In the genomic region with DNA sequence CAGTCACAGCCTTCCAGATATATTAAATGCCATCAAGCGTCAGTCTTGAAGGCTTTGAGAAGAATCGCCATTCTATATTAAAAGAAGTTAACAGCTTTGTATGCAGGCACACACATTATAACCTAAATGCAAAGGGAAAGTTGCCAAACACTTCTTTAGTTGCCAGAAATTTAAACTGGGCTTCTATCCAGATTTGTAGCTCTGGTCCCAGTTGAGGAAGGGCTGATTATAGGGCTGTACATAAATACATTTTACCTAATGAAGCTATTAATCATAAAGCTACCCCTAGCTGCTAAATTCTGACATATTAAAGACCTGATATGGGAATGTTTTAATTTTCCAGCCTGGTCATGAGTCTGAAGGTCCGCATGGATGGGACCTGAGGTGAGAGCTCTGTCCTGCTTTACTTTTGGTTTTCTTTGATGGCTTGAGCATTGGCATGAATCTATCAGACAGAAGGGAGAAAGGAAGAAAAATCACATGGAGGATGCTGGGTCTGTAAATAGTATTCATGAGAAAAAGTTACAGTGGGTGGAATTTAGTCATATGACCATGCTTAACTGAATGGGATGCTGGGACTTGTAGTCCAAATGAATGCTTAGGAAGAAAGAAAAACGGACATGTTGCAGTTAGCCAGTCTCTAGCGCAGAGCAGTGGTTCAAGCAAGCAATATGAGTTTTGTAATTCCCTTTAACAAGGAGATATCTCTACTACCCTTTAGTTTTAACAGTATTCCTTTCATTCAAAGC, we compare ENCODE assay signal across 19 mouse cellular contexts.
DNase-seq lines count a peak whose midpoint lies in the region; ATAC-seq and TF ChIP-seq lines count a peak whose summit lies in the region.
"Had no signal": no experiment of that assay in that cellular context is flagged by ENCODE, and none has a peak within 500 bp of the region (broad histone marks: within the 10 kb centered on the region; RNA-seq: fewer than 3 reads in every experiment).

No protein-coding gene starts in this region.

- no peak overlapping the region for H3K4me2 ChIP-seq in hindbrain, embryonic 13.5 days
- no peak overlapping the region for H3K4me2 ChIP-seq in neural tube, embryonic 15.5 days
- H3K4me2 ChIP-seq: heart, embryonic 12.5 days; liver, embryonic 15.5 days; midbrain, embryonic 13.5 days; neural tube, embryonic 12.5 days; stomach, embryonic 15.5 days had no signal

- peak; percentile 24 for DNase-seq in embryo, embryonic 10.5 days (ENCODE audit: low spot score)
- DNase-seq in embryo, embryonic 11 days: no peak
- no peak for DNase-seq in hindbrain, embryonic 10.5 days (ENCODE audit: low spot score)
- DNase-seq in neural tube, embryonic 10.5 days (ENCODE audit: extremely low spot score, low spot score): no peak
- DNase-seq in cerebellum, adult 2 months: no peak
- no peak for DNase-seq in spleen, postnatal 4 days (ENCODE audit: low spot score in 2 of 2)
- DNase-seq: adrenal gland, adult 2 months; kidney, postnatal 14 days; left cerebral cortex, postnatal 4 days; lung, postnatal 36 days; thymus, postnatal 25 days had no signal

- ATAC-seq in hindbrain, embryonic 13.5 days (ENCODE audit: low FRiP score): peak; percentile 43; the same call in 1 of the 2 replicates
- ATAC-seq in neural tube, embryonic 15.5 days (ENCODE audit: low FRiP score): peak; percentile 28; the same call in 1 of the 2 replicates
- ATAC-seq: inflammation-experienced regulatory T-cells, adult 6 months; midbrain, embryonic 13.5 days had no signal

- WGBS in hindbrain, embryonic 13.5 days: 81% methylated on average over 5 of the region's 5 CpGs
- 81% methylated on average over 5 of the region's 5 CpGs for WGBS in hindbrain, embryonic 10.5 days
- WGBS in neural tube, embryonic 15.5 days: 85% methylated on average over 5 of the region's 5 CpGs
- WGBS in cerebellum, adult 2 months: 62% methylated on average over 5 of the region's 5 CpGs

- no peaks in the 10 kb centered on the region for H3K36me3 ChIP-seq in hindbrain, embryonic 13.5 days
- no peaks in the 10 kb centered on the region for H3K36me3 ChIP-seq in hindbrain, embryonic 10.5 days
- no peaks in the 10 kb centered on the region for H3K36me3 ChIP-seq in neural tube, embryonic 15.5 days
- H3K36me3 ChIP-seq: heart, embryonic 12.5 days; liver, embryonic 15.5 days; midbrain, embryonic 13.5 days; neural tube, embryonic 12.5 days; stomach, embryonic 15.5 days had no signal

- no peak for TF ChIP-seq POLR2A in cerebellum, adult 2 months (IDR thresholded peaks at IDR 0.05; ENCODE audit: borderline replicate concordance, insufficient read depth, low read length)

- H3K4me3 ChIP-seq in hindbrain, embryonic 13.5 days: no peak overlapping the region
- H3K4me3 ChIP-seq in hindbrain, embryonic 10.5 days: no peak overlapping the region
- no peak overlapping the region for H3K4me3 ChIP-seq in neural tube, embryonic 15.5 days (replicated peaks)
- H3K4me3 ChIP-seq in cerebellum, adult 2 months (replicated peaks; ENCODE audit: insufficient read depth, low read depth, low read length): no peak overlapping the region
- H3K4me3 ChIP-seq: heart, embryonic 12.5 days; liver, embryonic 15.5 days; midbrain, embryonic 13.5 days; neural tube, embryonic 12.5 days; stomach, embryonic 15.5 days had no signal

- no peaks in the 10 kb centered on the region for H3K27me3 ChIP-seq in hindbrain, embryonic 13.5 days
- H3K27me3 ChIP-seq in hindbrain, embryonic 10.5 days (ENCODE audit: insufficient read depth, poor library complexity, severe bottlenecking): no peaks in the 10 kb centered on the region
- no peaks in the 10 kb centered on the region for H3K27me3 ChIP-seq in neural tube, embryonic 15.5 days (replicated peaks)
- H3K27me3 ChIP-seq in cerebellum, adult 2 months (ENCODE audit: control insufficient read depth, insufficient read depth, low read length): no peaks in the 10 kb centered on the region
- H3K27me3 ChIP-seq: heart, embryonic 12.5 days; liver, embryonic 15.5 days; midbrain, embryonic 13.5 days; neural tube, embryonic 12.5 days; stomach, embryonic 15.5 days had no signal

- no peaks in the 10 kb centered on the region for H3K4me1 ChIP-seq in hindbrain, embryonic 13.5 days (replicated peaks)
- no peaks in the 10 kb centered on the region for H3K4me1 ChIP-seq in hindbrain, embryonic 10.5 days (replicated peaks)
- H3K4me1 ChIP-seq in neural tube, embryonic 15.5 days: no peaks in the 10 kb centered on the region
- H3K4me1 ChIP-seq in cerebellum, adult 2 months (ENCODE audit: control insufficient read depth, insufficient read depth, low read length): peaks cover 2% of the 10 kb centered on the region; the same call in 1 of the 2 replicates
- H3K4me1 ChIP-seq: heart, embryonic 12.5 days; liver, embryonic 15.5 days; midbrain, embryonic 13.5 days; neural tube, embryonic 12.5 days; stomach, embryonic 15.5 days had no signal

- H3K9me3 ChIP-seq in hindbrain, embryonic 13.5 days: no peaks in the 10 kb centered on the region
- H3K9me3 ChIP-seq in hindbrain, embryonic 10.5 days: no peaks in the 10 kb centered on the region
- no peaks in the 10 kb centered on the region for H3K9me3 ChIP-seq in neural tube, embryonic 15.5 days (replicated peaks)
- H3K9me3 ChIP-seq: heart, embryonic 12.5 days; liver, embryonic 15.5 days; midbrain, embryonic 13.5 days; neural tube, embryonic 12.5 days; stomach, embryonic 15.5 days had no signal

- no peak for TF ChIP-seq CTCF in cerebellum, adult 2 months (IDR thresholded peaks at IDR 0.05; ENCODE audit: borderline replicate concordance, insufficient read depth, low read depth, low read length)

- no peak overlapping the region for H3K9ac ChIP-seq in hindbrain, embryonic 13.5 days
- no peak overlapping the region for H3K9ac ChIP-seq in neural tube, embryonic 15.5 days (replicated peaks)
- H3K9ac ChIP-seq: heart, embryonic 12.5 days; liver, embryonic 15.5 days; midbrain, embryonic 13.5 days; neural tube, embryonic 12.5 days; stomach, embryonic 15.5 days had no signal

- no peak overlapping the region for H3K27ac ChIP-seq in hindbrain, embryonic 13.5 days
- H3K27ac ChIP-seq in hindbrain, embryonic 10.5 days: no peak overlapping the region
- H3K27ac ChIP-seq in neural tube, embryonic 15.5 days (replicated peaks): no peak overlapping the region
- no peak overlapping the region for H3K27ac ChIP-seq in cerebellum, adult 2 months (ENCODE audit: insufficient read depth, low read length)
- H3K27ac ChIP-seq: liver, embryonic 15.5 days; midbrain, embryonic 13.5 days; neural tube, embryonic 12.5 days; stomach, embryonic 15.5 days had no signal
